Mouse (Mus musculus) C3H10T1/2 (cell line): ENCODE results near the gene Mall. TPM values are rescaled to one million over a fixed set of nuclear protein-coding genes. Genes with fewer than 3 reads are reported as not detected.

Source experiments
- polyA plus RNA-seq, 2 experiments: library from polyadenylated mRNA; unstranded; fragments of >200 nt; fragmentation: generic; extraction: Trizol; gene quantifications; one replicate each; pipeline ENCODE4 v1.2.1; 2012; ENCODE audit warnings: missing spikeins in 2 of 2

Gene Mall
- polyA plus RNA-seq, result not detected

DNA sequence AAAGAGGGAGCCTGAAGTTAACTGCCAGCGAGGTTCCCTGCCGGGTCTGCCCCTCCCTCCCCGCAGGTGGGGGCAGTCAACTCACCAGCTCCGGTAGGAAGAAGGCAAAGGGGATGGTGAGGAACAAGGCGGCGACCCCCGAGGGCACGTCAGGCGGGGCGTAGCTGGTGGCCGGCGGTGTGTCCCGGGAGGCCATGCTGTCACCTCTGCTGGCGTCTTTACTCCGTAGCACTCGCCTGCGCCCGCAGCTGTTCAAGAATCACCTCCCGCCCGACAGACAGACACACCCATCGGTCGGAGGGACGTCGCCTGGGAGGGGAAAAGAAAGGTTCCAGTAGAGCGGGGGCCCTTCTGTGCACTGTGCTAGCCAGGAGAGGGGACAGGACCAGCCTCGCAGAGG, at the start of gene Mall:
Gene Mall, minus strand, starts transcription at position 262 of the 400 bp plus-strand sequence.

DNA sequence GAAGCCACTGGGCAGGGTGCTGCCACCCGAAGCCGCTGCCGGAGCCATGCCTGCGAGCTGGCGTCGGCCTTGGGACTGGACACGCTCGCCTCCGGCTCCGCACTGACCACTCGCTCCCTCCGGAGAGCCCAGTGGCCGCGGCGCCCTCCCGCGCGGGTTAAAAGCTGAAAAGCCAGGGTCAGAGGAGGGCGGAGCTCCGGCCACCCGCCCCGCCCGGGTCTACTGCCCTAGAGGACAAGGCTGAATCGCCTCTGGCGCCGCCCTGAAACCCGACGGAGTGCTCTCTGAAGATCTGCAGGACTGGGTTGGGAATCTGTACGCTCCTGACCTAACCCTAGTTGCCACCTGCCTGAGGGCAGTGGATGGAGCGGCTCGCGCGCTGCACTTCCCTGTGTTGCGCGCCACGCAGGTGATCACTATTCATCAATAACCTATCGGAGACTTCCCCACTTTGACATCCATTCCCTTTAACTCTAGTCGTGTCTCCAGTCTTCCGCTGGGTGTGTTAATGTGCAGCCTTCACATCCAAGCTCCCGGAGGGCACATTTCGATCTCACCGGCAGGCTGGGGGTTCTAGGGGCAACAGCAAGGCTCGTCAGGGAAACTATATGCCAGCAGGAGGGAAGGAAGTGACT, 73.5 kb downstream of the Mall start, which contains the start of gene Mal:
Gene Mal, minus strand, starts transcription at position 610 of the 635 bp plus-strand sequence.

Other genes with a start within 250 kb of the Mall start
- gene Kcnip3, start 207.8 kb downstream of the Mall start, polyA plus RNA-seq, result 1 to 10 TPM in 1 of 2 experiments, under 1 TPM in 1; 0.66 to 3.0 TPM
- gene Prom2, start 188.5 kb downstream of the Mall start, polyA plus RNA-seq, result not detected
- under 1 TPM; 0.04 to 0.71 TPM for gene Zfp661, start 142.8 kb downstream of the Mall start, polyA plus RNA-seq
- gene Mrps5, start 142.7 kb downstream of the Mall start, polyA plus RNA-seq, result 10 to 100 TPM; 28.7 to 30.0 TPM
- not detected for gene Mal, start 73.2 kb downstream of the Mall start, polyA plus RNA-seq
- 10 to 100 TPM in 1 of 2 experiments, 1 to 10 TPM in 1; 3.9 to 19.6 TPM for gene Nphp1, start 59.0 kb upstream of the Mall start, polyA plus RNA-seq
- gene Mtln, start 62.6 kb upstream of the Mall start, polyA plus RNA-seq, result 10 to 100 TPM; 16.4 to 22.2 TPM
- 1 to 10 TPM in 1 of 2 experiments, under 1 TPM in 1; 0.48 to 3.7 TPM for gene Bub1, start 101.9 kb upstream of the Mall start, polyA plus RNA-seq
- under 1 TPM in 1 of 2 experiments, not detected in 1; 0.06 TPM for gene Acoxl, start 108.9 kb upstream of the Mall start, polyA plus RNA-seq